In the genomic region with DNA sequence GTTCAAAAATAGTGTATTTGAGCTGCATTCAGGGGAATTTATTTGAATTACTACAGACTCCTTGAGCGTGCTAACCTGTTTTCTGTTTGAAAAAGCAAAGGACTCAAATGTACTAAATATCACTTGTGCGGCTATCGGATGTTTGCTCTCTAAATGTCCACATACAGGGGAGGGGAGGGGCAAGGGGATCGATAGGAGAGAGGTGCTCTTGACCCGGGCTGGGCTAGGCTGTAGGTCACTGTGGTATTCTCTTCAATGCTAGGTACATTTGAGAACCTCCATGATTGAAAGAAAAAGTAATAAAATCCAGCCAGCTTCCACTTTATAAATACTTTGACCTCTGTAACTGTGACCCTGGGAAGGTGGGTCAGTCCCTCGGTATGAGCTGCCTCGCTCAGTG, we compare ENCODE assay signal across 9 mouse cellular contexts. TPM values are rescaled to one million over a fixed set of nuclear protein-coding genes. Genes with fewer than 3 reads are reported as not detected.
DNase-seq lines count a peak whose midpoint lies in the region; ATAC-seq and TF ChIP-seq lines count a peak whose summit lies in the region.
"Had no signal": no experiment of that assay in that cellular context is flagged by ENCODE, and none has a peak within 500 bp of the region (broad histone marks: within the 10 kb centered on the region; RNA-seq: fewer than 3 reads in every experiment).

No protein-coding gene starts in this region.

- peaks cover 36% of the 10 kb centered on the region for H3K4me1 ChIP-seq in kidney, embryonic 14.5 days (ENCODE audit: control insufficient read depth, insufficient read depth, low read length)
- peaks cover 76% of the 10 kb centered on the region for H3K4me1 ChIP-seq in forebrain, embryonic 10.5 days
- H3K4me1 ChIP-seq in intestine, embryonic 16.5 days (ENCODE audit: control insufficient read depth, insufficient read depth, low read length): peaks cover 11% of the 10 kb centered on the region
- H3K4me1 ChIP-seq in midbrain, postnatal 0 days (ENCODE audit: insufficient read depth, low read length): peaks cover 12% of the 10 kb centered on the region; the same call in 1 of the 2 replicates

- ATAC-seq in kidney, embryonic 14.5 days (ENCODE audit: low FRiP score, low TSS enrichment): peak; percentile 7; the same call in 1 of the 2 replicates
- peak; percentile 19; the same call in 1 of the 2 replicates for ATAC-seq in intestine, embryonic 16.5 days
- no peak for ATAC-seq in midbrain, postnatal 0 days (ENCODE audit: low FRiP score)
- no peak for ATAC-seq in megakaryocyte-erythroid progenitor cell, adult 5-6 weeks (replicated peaks; ENCODE audit: low FRiP score, low TSS enrichment, poor library complexity, severe bottlenecking)
- no peak for ATAC-seq in granulocyte monocyte progenitor cell, adult 5-6 weeks (replicated peaks; ENCODE audit: poor library complexity, severe bottlenecking)

- H3K4me2 ChIP-seq in kidney, embryonic 14.5 days (replicated peaks; ENCODE audit: low read depth, low read length): peak overlapping the region; percentile 44
- H3K4me2 ChIP-seq in intestine, embryonic 16.5 days (ENCODE audit: low read depth, low read length): peak overlapping the region; percentile 40
- H3K4me2 ChIP-seq in midbrain, postnatal 0 days (ENCODE audit: low read depth, low read length, poor library complexity, severe bottlenecking): peak overlapping the region; percentile 42

- WGBS in kidney, embryonic 14.5 days: 23% methylated on average over 7 of the region's 7 CpGs
- WGBS in forebrain, embryonic 10.5 days: 59% methylated on average over 7 of the region's 7 CpGs
- WGBS in intestine, embryonic 16.5 days: 34% methylated on average over 7 of the region's 7 CpGs
- WGBS in midbrain, postnatal 0 days: 51% methylated on average over 7 of the region's 7 CpGs

- H3K27me3 ChIP-seq in kidney, embryonic 14.5 days (ENCODE audit: control insufficient read depth, insufficient read depth, low read length): no peaks in the 10 kb centered on the region
- H3K27me3 ChIP-seq in forebrain, embryonic 10.5 days (ENCODE audit: poor library complexity, severe bottlenecking): peaks cover 9% of the 10 kb centered on the region; the same call in 1 of the 2 replicates
- H3K27me3 ChIP-seq in intestine, embryonic 16.5 days (replicated peaks; ENCODE audit: control insufficient read depth, insufficient read depth, low read length): no peaks in the 10 kb centered on the region
- H3K27me3 ChIP-seq in midbrain, postnatal 0 days (ENCODE audit: insufficient read depth, low read length): no peaks in the 10 kb centered on the region

- TF ChIP-seq CTCF in midbrain, postnatal 0 days (IDR thresholded peaks at IDR 0.05): no peak

- no peaks in the 10 kb centered on the region for H3K36me3 ChIP-seq in kidney, embryonic 14.5 days (ENCODE audit: control insufficient read depth, insufficient read depth, low read length)
- H3K36me3 ChIP-seq in forebrain, embryonic 10.5 days (replicated peaks): peaks cover 12% of the 10 kb centered on the region
- H3K36me3 ChIP-seq in intestine, embryonic 16.5 days (ENCODE audit: control insufficient read depth, insufficient read depth, low read length): no peaks in the 10 kb centered on the region
- H3K36me3 ChIP-seq in midbrain, postnatal 0 days (ENCODE audit: insufficient read depth, low read length): no peaks in the 10 kb centered on the region

- no peaks in the 10 kb centered on the region for H3K9me3 ChIP-seq in kidney, embryonic 14.5 days (ENCODE audit: control insufficient read depth, low read length)
- no peaks in the 10 kb centered on the region for H3K9me3 ChIP-seq in forebrain, embryonic 10.5 days
- no peaks in the 10 kb centered on the region for H3K9me3 ChIP-seq in intestine, embryonic 16.5 days (ENCODE audit: control insufficient read depth, low read length)
- no peaks in the 10 kb centered on the region for H3K9me3 ChIP-seq in midbrain, postnatal 0 days (ENCODE audit: low read length)

- no peak for DNase-seq in kidney, postnatal 14 days
- DNase-seq in forebrain, embryonic 10.5 days (ENCODE audit: extremely low spot score, low spot score): no peak
- no peak for DNase-seq in midbrain, postnatal 0 days (ENCODE audit: low spot score)
- DNase-seq in cerebellum, adult 18-20 months: no peak

- H3K27ac ChIP-seq in kidney, embryonic 14.5 days (ENCODE audit: low read depth, low read length): peak overlapping the region; percentile 78; the same call in 1 of the 2 replicates
- peak overlapping the region; percentile 74 for H3K27ac ChIP-seq in forebrain, embryonic 10.5 days
- no peak overlapping the region for H3K27ac ChIP-seq in intestine, embryonic 16.5 days (ENCODE audit: low read length)
- no peak overlapping the region for H3K27ac ChIP-seq in midbrain, postnatal 0 days (ENCODE audit: low read depth, low read length)

- no peak overlapping the region for H3K9ac ChIP-seq in kidney, embryonic 14.5 days (ENCODE audit: low read depth, low read length)
- peak overlapping the region; percentile 29; the same call in 1 of the 2 replicates for H3K9ac ChIP-seq in intestine, embryonic 16.5 days (ENCODE audit: low read depth, low read length)
- no peak overlapping the region for H3K9ac ChIP-seq in midbrain, postnatal 0 days (replicated peaks; ENCODE audit: low read length, poor library complexity, severe bottlenecking)

- H3K4me3 ChIP-seq in kidney, embryonic 14.5 days (ENCODE audit: low read length): peak overlapping the region; percentile 22
- peak overlapping the region; percentile 34; the same call in 1 of the 2 replicates for H3K4me3 ChIP-seq in forebrain, embryonic 10.5 days
- peak overlapping the region; percentile 31 for H3K4me3 ChIP-seq in intestine, embryonic 16.5 days (ENCODE audit: low read length)
- no peak overlapping the region; the same call in 1 of the 2 replicates for H3K4me3 ChIP-seq in midbrain, postnatal 0 days (ENCODE audit: low read depth, low read length)
- H3K4me3 ChIP-seq: erythroblast, embryonic 14.5 days had no signal

RNA-seq across cellular contexts. Expression of a gene that starts 33.1 kb away (rescaled TPM):
- 6.3 and 6.8 TPM in 2 replicates for polyA plus RNA-seq in kidney, embryonic 14.5 days (2014; fragmentation: Nextera tagmentation; extraction: Ambion mirVana)
- polyA plus RNA-seq in forebrain, embryonic 10.5 days (2016; fragmentation: Nextera tagmentation; extraction: Ambion mirVana): 25.5 and 28.4 TPM in 2 replicates
- polyA plus RNA-seq in intestine, embryonic 16.5 days (2015; fragmentation: Nextera tagmentation; extraction: Ambion mirVana): 4.0 and 4.1 TPM in 2 replicates
- 15.7 and 25.2 TPM in 2 replicates for total RNA-seq in midbrain, postnatal 0 days (2014; rRNA removed)
- polyA plus RNA-seq in midbrain, postnatal 0 days (2015; fragmentation: Nextera tagmentation; extraction: Ambion mirVana): 9.5 and 10.8 TPM in 2 replicates
- not detected in 2 replicates for total RNA-seq in megakaryocyte-erythroid progenitor cell, adult 5-6 weeks (2014; fragmentation: Nextera tagmentation)
- not detected in 2 replicates for total RNA-seq in megakaryocyte-erythroid progenitor cell, adult 5-6 weeks (2017)
- not detected in 2 replicates for total RNA-seq in granulocyte monocyte progenitor cell, adult 5-6 weeks (2014; fragmentation: Nextera tagmentation)
- not detected in 2 replicates for total RNA-seq in granulocyte monocyte progenitor cell, adult 5-6 weeks (2017)
- polyA plus RNA-seq: erythroblast, embryonic 14.5 days had no signal

Comparison
In these comparisons a context has a peak if more than half of its experiments do, and no peak if none do; other contexts are left out.
1. ATAC-seq: peak in kidney, embryonic 14.5 days (single experiment) and intestine, embryonic 16.5 days (single experiment); none in midbrain, postnatal 0 days (single experiment), megakaryocyte-erythroid progenitor cell, adult 5-6 weeks (single experiment) and granulocyte monocyte progenitor cell, adult 5-6 weeks (single experiment).
2. H3K27ac ChIP-seq: peak in kidney, embryonic 14.5 days (single experiment) and forebrain, embryonic 10.5 days (single experiment); none in intestine, embryonic 16.5 days (single experiment) and midbrain, postnatal 0 days (single experiment).
3. Peak in every context shown above with its lines, with median percentiles within 50 percentile points of each other: H3K4me2 ChIP-seq.